Mouse (Mus musculus): Measurements from ENCODE around the gene Stk11ip.

GRCm38 (mm10) chr1:75503651-75503980, 17.7 kb upstream of the Stk11ip start:
- TF ChIP-seq CTCF (conservative IDR thresholded peaks at IDR 0.05; ENCODE audit: low read length), result no peak
- no peak for TF ChIP-seq NANOG (IDR thresholded peaks at IDR 0.05; ENCODE audit: borderline replicate concordance, low read length)
- no peak for TF ChIP-seq POU5F1 (IDR thresholded peaks at IDR 0.05; ENCODE audit: borderline replicate concordance, low read length)

All from E14TG2a.4 (cell line).